17 mouse cellular contexts compared by ENCODE assay signal in the genomic region with DNA sequence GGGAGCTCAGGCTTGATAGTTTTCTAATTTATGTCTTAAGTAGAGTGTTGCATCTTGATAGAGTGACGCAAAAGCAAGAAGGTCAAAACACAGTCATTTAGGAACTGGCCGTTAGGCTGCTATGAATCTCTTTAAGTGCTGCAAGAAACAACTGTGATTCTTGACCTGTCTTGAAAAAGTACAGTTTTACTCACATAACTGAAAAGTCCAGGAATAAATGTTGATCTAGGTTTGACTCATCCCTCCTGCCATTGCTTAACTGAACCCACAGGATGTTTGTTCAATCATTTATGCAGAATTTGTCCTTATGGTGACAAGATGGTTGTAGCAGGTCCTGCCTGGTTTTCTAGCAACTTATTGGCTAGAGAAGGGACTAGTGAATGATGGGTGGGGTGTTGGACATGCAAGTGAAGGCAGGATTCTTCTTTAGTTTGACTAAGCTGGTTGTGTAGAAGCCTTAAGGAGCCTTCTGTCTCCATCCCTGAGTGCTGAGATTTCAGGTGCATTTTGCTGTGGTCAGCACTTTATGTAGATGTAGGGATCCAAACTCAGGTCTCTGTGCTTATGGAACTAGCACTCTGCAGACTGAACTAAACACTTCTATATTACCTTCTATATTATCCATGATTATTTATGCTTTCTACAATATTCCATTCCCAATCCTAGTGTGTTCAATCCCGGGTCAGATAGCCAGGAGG.
"Had no signal": no experiment of that assay in that cellular context is flagged by ENCODE, and none has a peak within 500 bp of the region (broad histone marks: within the 10 kb centered on the region; RNA-seq: fewer than 3 reads in every experiment).

No protein-coding gene starts in this region.

- H3K9ac ChIP-seq: kidney, embryonic 15.5 days; liver, embryonic 14.5 days; liver, postnatal 0 days; lung, embryonic 14.5 days; midbrain, embryonic 12.5 days; midbrain, embryonic 15.5 days; neural tube, embryonic 13.5 days; stomach, embryonic 15.5 days had no signal

- H3K36me3 ChIP-seq: kidney, embryonic 15.5 days; midbrain, embryonic 12.5 days; midbrain, embryonic 15.5 days; neural tube, embryonic 13.5 days; stomach, embryonic 15.5 days had no signal

- DNase-seq: kidney, adult 2 months; kidney, postnatal 14 days; kidney, postnatal 4 days; layer of hippocampus, adult 9-11 months; liver, postnatal 0 days; lung, embryonic 14.5 days; retina, postnatal 1 day; right cerebral cortex, postnatal 25 days; spleen, adult 18-20 months; thymus, postnatal 25 days had no signal

- H3K4me1 ChIP-seq: kidney, embryonic 15.5 days; midbrain, embryonic 12.5 days; midbrain, embryonic 15.5 days; neural tube, embryonic 13.5 days; stomach, embryonic 15.5 days had no signal

- H3K27ac ChIP-seq: kidney, embryonic 15.5 days; liver, embryonic 14.5 days; macrophage; midbrain, embryonic 12.5 days; midbrain, embryonic 15.5 days; neural tube, embryonic 13.5 days; stomach, embryonic 15.5 days had no signal

- H3K9me3 ChIP-seq: kidney, embryonic 15.5 days; midbrain, embryonic 12.5 days; midbrain, embryonic 15.5 days; neural tube, embryonic 13.5 days; stomach, embryonic 15.5 days had no signal

- H3K4me3 ChIP-seq: kidney, embryonic 15.5 days; midbrain, embryonic 12.5 days; midbrain, embryonic 15.5 days; neural tube, embryonic 13.5 days; stomach, embryonic 15.5 days had no signal
